Mouse (Mus musculus): ENCODE results near the gene Pard3. TPM values are rescaled to one million over a fixed set of nuclear protein-coding genes. Genes with fewer than 3 reads are reported as not detected.

Pard3 gene
- total and polyA plus RNA-seq, 3 experiments, result 0.51 to 1.3 (median 0.94) TPM

DNA sequence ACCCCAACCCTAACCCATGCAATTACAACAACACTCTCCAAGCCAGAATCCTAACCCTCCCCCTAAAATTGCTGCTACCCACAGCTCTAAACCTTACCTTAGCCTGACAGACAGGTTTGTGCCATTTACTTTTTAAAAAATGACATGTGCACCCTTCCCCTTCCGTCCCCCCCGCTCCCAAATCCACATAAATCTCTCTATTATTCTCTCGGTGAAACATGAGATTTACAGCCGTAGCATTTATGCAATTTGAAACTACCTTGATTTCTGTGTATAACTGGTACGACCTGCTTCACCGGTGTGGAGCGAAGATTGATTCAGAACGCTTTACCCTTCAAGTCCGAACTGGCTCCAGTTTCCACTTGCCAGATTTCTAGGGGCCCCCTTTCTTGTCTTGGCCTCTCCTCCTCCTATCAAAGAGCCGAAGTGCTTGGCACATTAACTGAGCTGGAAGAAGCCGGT is 38.4 kb upstream of the Pard3 start:
- Histone ChIP-seq H3K4me1 (ENCODE audit: control insufficient read depth in 1 of 2, insufficient read depth in 2 of 2) (no peaks in the 10 kb centered on the region), H3K9me3 (replicated peaks; ENCODE audit: low read length) (no peaks in the 10 kb centered on the region), H3K9ac (ENCODE audit: insufficient read depth, low read depth) (no peak overlapping the region), H3K79me2 (replicated peaks; ENCODE audit: control insufficient read depth, extremely low read depth, insufficient read depth, poor library complexity, severe bottlenecking) (no peaks in the 10 kb centered on the region), H3K4me3 (replicated peaks in 1 of 3; ENCODE audit: low read depth in 2 of 3, low read length in 2 of 3, poor library complexity in 1 of 3) (no peak overlapping the region), H3K36me3 (replicated peaks in 1 of 2; ENCODE audit: control insufficient read depth in 1 of 2, insufficient read depth in 1 of 2, low read length in 1 of 2) (no peaks in the 10 kb centered on the region), H3K4me2 (ENCODE audit: insufficient read depth, low read depth, poor library complexity, severe bottlenecking) (no peak overlapping the region), H3K27me3 (replicated peaks) (no peaks in the 10 kb centered on the region), H3K27ac (ENCODE audit: insufficient read depth, low read depth) (no peak overlapping the region)
- dilution Hi-C loops (cut with MboI; ENCODE audit: extremely low pct_ligation_motif_present, extremely low pct_unique_long_range_greater_than_20kb, low sequenced_read_pairs) (no loop called here), in situ Hi-C loops (cut with MboI; ENCODE audit: low pct_ligation_motif_present, low pct_unique_long_range_greater_than_20kb, low sequenced_read_pairs) (no loop called here)
- TF ChIP-seq KAT2A (IDR thresholded peaks at IDR 0.05; ENCODE audit: insufficient replicate concordance, low read length) (no peak), POLR2A (IDR thresholded peaks at IDR 0.05; ENCODE audit: low read depth, low read length) (no peak), BHLHE40 (IDR thresholded peaks at IDR 0.05; ENCODE audit: low read depth, low read length) (no peak), UBTF (IDR thresholded peaks at IDR 0.05; ENCODE audit: low read depth, low read length) (no peak), ZNF384 (IDR thresholded peaks at IDR 0.05; ENCODE audit: low read depth, low read length) (no peak), USF2 (conservative IDR thresholded peaks at IDR 0.05; ENCODE audit: low read depth, low read length) (no peak), MAX (IDR thresholded peaks at IDR 0.05; ENCODE audit: low read length) (no peak), USF1 (IDR thresholded peaks at IDR 0.05; ENCODE audit: low read depth, low read length) (no peak), ELF1 (IDR thresholded peaks at IDR 0.05; ENCODE audit: low read depth, low read length) (no peak), ZKSCAN1 (IDR thresholded peaks at IDR 0.05; ENCODE audit: borderline replicate concordance, low read depth, low read length) (no peak), ZC3H11A (IDR thresholded peaks at IDR 0.05; ENCODE audit: low read depth, low read length) (no peak), MXI1 (IDR thresholded peaks at IDR 0.05; ENCODE audit: low read depth, low read length) (no peak), IRF4 (IDR thresholded peaks at IDR 0.05; ENCODE audit: low read depth, low read length) (no peak), SMC3 (IDR thresholded peaks at IDR 0.05; ENCODE audit: low read depth, low read length) (no peak), POLR2AphosphoS2 (IDR thresholded peaks at IDR 0.05; ENCODE audit: low read depth, low read length) (no peak), TCF12 (IDR thresholded peaks at IDR 0.05; ENCODE audit: low read depth, low read length) (no peak), MYC (IDR thresholded peaks at IDR 0.05; ENCODE audit: low read depth, low read length) (no peak)
- DNase-seq (ENCODE audit: extremely low read depth), result no peak

DNA sequence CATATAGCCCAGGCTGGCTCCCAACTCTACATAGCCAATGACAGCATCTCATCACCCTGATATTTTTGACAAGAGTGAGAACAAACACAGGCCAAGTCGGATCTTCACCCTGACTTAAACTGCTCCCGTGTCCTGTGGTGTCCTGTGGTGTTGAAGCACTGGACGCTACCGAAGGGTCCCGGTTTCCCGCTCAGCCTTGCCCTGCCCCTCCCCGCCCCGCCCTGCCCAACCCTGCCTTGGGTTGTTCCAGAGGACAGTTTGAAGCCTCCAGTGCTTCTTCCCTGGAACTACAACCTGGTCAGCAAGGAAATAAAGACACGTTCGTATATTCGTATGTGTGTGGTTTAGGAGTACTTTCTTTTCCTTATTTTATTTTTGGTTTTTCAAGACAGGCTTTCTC is 37.9 kb upstream of the Pard3 start:
- Histone ChIP-seq H3K4me2 (ENCODE audit: insufficient read depth, low read depth, poor library complexity, severe bottlenecking) (no peak overlapping the region), H3K4me1 (ENCODE audit: control insufficient read depth in 1 of 2, insufficient read depth in 2 of 2) (no peaks in the 10 kb centered on the region), H3K27ac (ENCODE audit: insufficient read depth, low read depth) (no peak overlapping the region), H3K79me2 (replicated peaks; ENCODE audit: control insufficient read depth, extremely low read depth, insufficient read depth, poor library complexity, severe bottlenecking) (no peaks in the 10 kb centered on the region), H3K9ac (ENCODE audit: insufficient read depth, low read depth) (no peak overlapping the region), H3K27me3 (replicated peaks) (no peaks in the 10 kb centered on the region), H3K9me3 (replicated peaks; ENCODE audit: low read length) (no peaks in the 10 kb centered on the region), H3K4me3 (replicated peaks in 1 of 3; ENCODE audit: low read depth in 2 of 3, low read length in 2 of 3, poor library complexity in 1 of 3) (no peak overlapping the region), H3K36me3 (replicated peaks in 1 of 2; ENCODE audit: control insufficient read depth in 1 of 2, insufficient read depth in 1 of 2, low read length in 1 of 2) (no peaks in the 10 kb centered on the region)
- TF ChIP-seq POLR2A (IDR thresholded peaks at IDR 0.05; ENCODE audit: low read depth, low read length) (no peak), GABPA (IDR thresholded peaks at IDR 0.05; ENCODE audit: insufficient replicate concordance, low read depth, low read length) (no peak), E2F4 (IDR thresholded peaks at IDR 0.05; ENCODE audit: insufficient replicate concordance, low read depth, low read length) (no peak), USF1 (IDR thresholded peaks at IDR 0.05; ENCODE audit: low read depth, low read length) (no peak), CHD2 (IDR thresholded peaks at IDR 0.05; ENCODE audit: low read length) (no peak), TBP (conservative IDR thresholded peaks at IDR 0.05; ENCODE audit: low read depth, low read length) (no peak), UBTF (IDR thresholded peaks at IDR 0.05; ENCODE audit: low read depth, low read length) (no peak), MAX (IDR thresholded peaks at IDR 0.05; ENCODE audit: low read length) (no peak), MYC (IDR thresholded peaks at IDR 0.05; ENCODE audit: low read depth, low read length) (no peak), ZNF384 (IDR thresholded peaks at IDR 0.05; ENCODE audit: low read depth, low read length) (no peak), IRF4 (IDR thresholded peaks at IDR 0.05; ENCODE audit: low read depth, low read length) (no peak), SMC3 (IDR thresholded peaks at IDR 0.05; ENCODE audit: low read depth, low read length) (no peak), MAFK (IDR thresholded peaks at IDR 0.05; ENCODE audit: insufficient replicate concordance, low read length) (no peak), CHD1 (IDR thresholded peaks at IDR 0.05; ENCODE audit: low read depth, low read length) (no peak), RCOR1 (conservative IDR thresholded peaks at IDR 0.05; ENCODE audit: low read depth, low read length) (no peak), PAX5 (IDR thresholded peaks at IDR 0.05; ENCODE audit: low read length) (no peak), JUN (IDR thresholded peaks at IDR 0.05; ENCODE audit: insufficient read depth, low read depth, low read length) (no peak), MEF2A (IDR thresholded peaks at IDR 0.05; ENCODE audit: borderline replicate concordance, low read depth, low read length) (no peak), EP300 (IDR thresholded peaks at IDR 0.05; ENCODE audit: low read length) (no peak), SIN3A (IDR thresholded peaks at IDR 0.05; ENCODE audit: low read length) (no peak)
- DNase-seq (ENCODE audit: extremely low read depth), result no peak
- in situ Hi-C loops (cut with MboI; ENCODE audit: low pct_ligation_motif_present, low pct_unique_long_range_greater_than_20kb, low sequenced_read_pairs) (no loop called here), dilution Hi-C loops (cut with MboI; ENCODE audit: extremely low pct_ligation_motif_present, extremely low pct_unique_long_range_greater_than_20kb, low sequenced_read_pairs) (no loop called here)
